Mouse (Mus musculus) right cerebral cortex, adult 18-20 months (tissue): ENCODE measurements at regions not wholly inside any gene's neighbourhood (a gene's known extent, or its start where the extent isn't known, plus 50 kb on each side); places are given as distances from the start of the nearest gene placed in this dataset.

Experiments used
- DNase-seq: peaks from one replicate; pipeline ENCODE4 v3.0.0; 2022; ENCODE audit warnings: mixed read lengths

DNA sequence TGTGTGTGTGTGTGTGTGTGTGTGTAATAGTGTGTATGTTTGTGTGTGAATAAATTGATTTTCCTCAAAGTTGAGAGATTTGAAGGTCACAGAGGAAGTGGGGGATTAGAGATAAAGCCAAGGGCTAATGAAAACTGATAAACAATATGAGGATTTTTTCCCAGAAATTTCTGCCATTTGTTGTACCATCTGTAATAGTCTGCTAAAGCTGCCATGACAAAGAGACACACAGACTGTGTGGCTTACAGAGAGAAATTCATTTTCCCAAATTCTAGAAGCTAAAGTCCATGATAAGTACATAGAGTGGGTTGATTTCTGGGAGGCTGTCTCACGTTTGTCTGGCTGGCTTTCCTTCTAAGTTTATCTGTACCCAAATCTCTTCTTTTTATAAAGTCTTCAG lies 259.6 kb downstream of the Ndufa4 start:
- DNase-seq, result no peak

DNA sequence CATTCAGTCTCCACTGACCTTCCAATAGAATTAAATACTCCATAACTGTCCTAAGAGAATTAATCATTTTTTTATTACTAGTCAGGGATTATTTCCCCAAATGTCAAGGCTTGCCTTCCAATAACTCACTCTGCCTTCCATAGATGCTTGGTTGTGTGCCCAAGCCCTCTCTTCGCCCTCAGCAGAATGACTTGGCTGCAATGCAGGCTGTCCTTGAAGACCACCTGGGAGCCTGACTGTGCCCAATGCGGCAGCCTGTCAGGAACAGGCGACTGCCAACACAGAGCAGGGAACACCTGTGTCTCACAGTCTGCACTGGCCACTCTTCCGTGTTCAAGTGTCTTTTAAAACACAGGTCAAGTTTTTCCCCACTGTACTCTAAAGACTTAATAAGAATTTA lies 294.0 kb downstream of the Ndufa4 start:
- no peak for DNase-seq

DNA sequence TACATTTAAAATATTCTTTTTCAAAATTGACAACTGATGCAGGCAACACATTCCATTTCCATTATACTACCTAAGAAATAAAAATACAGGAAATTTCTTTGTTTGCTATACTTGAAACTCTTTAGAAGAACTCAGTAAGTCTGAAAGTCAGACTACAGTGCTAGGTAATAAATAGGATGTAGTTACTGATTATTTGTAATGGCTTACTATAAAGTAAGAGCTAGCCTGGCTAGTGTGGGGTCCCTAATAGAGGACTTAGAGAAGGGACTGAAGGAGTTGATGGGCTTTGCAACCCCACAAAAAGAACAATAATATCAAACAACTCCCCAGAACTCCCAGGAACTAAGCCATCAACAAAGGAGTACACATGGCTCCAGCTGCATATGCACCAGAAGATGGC lies 299.1 kb downstream of the Ndufa4 start:
- no peak for DNase-seq

DNA sequence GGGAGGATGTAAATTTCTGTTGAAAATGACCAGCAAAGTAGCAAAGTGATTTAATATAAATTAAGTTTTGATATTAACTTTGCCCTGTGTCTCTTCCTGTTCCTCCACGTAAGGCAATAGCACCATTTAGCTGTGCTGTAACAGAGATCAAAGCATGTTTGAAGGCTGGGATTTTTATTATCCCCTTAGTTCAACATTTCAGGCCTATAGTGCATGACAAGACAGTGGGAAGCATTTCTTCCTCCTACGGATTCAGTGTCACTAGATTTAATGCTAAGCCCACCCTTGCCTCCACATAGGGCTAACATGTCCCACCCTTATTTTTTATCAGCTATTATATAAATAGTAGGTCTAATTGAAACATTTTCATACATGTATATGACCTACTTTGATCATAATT lies 299.6 kb downstream of the Ndufa4 start:
- DNase-seq, result no peak

DNA sequence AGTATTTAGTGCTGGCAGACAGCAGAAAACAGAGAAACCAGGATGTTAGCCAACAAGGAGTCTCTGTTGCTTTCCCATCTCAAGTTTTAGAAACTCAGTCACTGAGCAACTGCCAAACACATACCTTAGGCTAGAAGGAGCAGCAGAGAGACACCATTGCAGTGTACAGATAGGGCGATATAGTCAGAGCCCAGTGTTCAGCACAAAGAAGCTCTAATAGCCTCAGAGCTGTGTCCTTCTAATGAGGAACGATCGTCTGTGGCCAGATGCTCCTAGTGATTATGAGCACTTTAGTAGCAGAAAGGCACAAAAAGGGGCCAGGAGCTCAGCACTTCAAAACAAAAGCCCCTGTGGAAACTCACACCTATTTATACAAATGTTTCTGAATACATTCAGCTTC lies 301.2 kb downstream of the Ndufa4 start:
- no peak for DNase-seq

DNA sequence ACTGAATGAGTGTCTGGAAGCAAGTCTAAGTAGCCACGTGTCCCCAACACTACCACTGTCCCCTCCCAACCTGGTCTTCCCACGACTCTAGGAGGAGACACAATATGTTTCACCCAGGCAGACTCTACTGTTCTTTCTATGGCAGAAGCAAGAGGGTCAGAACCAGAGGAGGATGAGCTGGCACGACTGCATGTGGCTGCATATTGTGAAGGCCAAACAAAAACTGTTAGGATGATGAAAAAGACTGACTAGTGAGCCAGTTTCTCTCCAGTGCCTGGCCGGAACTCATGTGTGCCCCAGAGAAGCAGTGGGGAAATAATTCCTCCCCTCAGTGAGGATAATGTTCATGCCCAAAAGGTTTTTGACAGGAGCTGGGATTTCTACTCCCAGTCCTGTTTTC lies 301.8 kb downstream of the Ndufa4 start:
- DNase-seq, result no peak

DNA sequence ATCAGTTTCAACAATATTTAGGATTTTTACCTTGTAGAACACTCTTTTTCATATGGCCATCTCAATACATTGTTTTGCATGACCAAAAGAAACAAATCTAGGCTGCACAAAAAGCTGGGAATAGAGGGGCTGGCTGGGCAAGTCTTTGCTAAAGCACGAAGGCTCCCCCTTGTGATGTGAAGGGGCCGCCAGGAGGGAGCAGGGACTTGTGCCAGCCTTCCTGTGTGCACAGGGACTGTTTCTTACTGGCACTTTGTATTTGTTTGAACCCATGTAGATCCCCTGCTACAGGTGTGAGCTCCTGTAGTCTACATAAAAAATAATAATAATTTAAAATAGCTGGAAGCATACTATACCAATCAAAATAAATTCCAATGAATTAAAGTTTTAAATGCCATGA lies 312.4 kb downstream of the Ndufa4 start:
- DNase-seq, result no peak

DNA sequence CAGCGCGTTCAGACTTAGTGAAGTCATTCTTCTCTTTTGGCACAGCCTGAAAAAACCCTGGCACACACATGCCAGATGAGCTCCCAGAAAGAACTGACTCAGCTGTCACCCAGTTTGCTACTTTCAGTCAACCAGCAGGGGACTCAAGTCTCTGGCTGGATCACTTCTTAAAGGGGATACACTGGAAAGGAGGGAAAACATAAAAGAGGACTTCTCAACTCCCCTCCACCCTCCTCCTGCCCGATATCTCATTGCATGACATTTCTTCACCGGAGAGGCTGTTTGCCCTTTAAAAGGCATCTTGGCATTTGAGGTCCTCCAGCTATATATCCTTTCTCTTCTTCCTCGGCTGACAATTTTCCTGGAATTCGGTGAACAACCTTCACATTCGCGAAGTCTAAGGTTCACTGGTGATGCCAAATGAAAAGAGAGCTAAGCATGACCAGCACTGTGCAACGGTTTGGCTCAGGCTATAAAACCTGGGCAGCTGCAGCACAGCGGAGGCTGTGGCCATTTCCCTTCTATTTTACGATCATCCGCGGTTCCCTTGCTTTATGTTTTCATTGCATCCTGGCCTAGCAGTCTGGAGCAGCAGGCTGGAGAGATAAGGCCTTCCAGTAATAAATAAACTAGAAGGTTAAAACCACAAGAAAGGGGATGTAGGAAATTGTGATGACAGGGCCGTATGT lies 313.6 kb downstream of the Ndufa4 start:
- DNase-seq, result peak; percentile 9

DNA sequence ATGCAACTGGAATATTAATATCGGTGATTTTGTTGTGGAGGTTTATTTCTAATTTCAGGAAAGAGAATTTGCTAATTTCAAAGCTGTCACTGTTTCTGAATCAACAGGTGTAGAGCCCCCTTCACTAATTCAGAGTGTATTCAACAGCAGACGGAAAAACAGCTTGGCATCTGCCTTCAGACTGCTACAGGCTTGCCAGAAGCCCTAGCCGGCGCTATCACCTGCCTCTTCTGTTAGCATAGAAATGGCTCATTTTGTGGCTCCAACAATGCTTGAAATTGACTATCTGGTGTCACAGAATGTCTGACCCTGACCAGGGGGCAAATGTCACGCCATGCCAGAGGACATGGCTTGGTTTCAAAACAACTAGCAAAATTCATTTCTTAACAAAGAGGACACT lies 331.2 kb downstream of the Ndufa4 start:
- no peak for DNase-seq

DNA sequence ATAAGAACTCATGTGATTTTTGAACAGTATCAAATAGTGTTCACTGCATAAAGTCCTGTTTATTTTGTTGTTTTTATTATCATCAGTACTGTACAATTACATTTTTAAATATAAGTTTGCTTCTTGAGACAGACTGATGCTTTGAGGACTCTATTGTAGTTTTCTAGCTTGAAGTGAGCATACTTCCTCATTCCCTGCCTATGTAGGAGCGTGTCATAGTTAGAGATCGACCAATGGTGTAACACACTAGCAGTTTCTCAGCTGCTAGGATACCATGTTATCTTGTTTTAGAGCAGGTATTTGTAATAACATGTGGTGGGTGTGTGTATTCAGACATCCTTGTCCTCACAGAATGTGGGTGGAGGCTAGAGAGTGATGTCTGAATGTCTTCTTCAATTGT lies 342.1 kb downstream of the Ndufa4 start:
- no peak for DNase-seq

DNA sequence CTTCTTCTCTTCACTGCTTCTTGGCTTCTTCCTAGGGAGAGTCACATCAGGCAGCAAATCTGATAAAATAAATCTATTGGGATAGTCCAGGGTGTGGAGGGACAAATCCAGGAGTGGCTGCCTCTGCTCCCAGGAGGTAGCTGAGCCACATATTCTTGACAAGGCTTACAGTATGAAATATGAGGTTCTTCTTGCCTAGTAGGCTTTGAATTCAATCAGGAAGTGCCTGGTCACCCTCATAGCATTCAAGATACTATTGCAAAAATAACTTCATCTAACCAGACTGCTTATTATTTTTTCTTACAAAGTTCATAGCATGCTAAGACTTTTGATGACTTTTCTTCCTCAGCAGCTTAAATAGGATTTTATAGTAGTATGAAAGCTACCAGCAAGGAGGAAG lies 356.8 kb downstream of the Ndufa4 start:
- DNase-seq, result no peak

DNA sequence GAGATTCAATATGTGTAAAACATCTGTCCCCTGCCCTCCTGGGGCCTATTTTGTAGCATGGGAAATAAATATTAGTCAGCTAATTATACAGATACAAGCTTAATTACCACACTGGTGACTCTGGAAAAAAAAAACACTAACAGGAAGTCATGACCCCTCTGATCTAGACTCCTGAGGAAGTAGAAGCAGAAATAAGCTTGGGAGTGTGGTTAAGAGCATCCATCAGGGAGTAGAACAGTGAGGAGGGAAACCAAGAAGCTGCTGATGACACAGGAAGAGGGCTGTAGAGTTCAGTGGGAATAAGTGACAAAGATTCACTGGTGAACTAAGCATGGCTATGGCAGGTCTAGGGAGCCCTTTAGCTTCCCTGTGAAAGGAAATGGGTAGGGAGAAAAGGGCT lies 360.0 kb downstream of the Ndufa4 start:
- DNase-seq, result no peak

DNA sequence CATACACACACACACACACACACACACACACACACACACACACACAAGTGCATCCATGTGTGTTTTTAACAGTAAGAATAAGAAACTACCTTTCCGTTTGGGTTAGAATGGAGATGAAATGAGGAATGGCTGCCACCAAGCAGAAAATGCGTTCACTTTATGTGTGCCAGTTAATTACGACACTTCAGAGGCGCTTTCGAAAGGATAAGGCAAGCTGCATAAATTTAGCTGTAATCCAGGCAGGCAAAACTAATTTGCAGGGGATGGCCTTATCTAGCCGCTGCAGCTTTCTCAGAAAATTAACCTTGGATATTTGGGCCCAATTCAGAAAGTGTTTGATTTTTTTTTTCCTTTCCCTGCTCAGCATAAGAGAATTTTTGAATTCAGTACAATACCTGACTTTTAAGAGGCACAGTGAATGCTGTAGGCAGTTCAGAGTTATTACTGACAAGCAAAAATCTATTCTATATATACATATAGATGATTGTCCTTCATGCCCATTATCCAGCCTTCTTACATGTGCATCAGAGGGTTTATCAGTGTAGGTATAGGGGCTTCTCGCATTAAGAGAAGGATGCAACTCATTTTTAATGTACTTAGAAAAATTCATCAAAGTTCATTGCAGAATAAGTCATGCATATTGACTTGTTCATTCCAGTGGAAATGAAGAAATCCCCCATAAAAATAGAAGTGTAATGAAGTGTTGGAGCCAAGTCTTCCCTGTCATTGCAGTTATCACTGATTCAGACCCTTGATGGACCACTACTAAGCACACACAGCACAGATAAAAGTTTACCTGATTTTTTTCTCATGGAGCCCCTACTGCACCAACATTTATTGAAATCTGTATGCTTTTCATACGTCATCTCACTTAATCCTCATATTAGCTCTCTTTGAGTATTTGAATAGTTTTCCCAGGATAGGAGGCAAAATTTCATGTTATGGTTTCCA lies 372.1 kb downstream of the Ndufa4 start:
- no peak for DNase-seq

DNA sequence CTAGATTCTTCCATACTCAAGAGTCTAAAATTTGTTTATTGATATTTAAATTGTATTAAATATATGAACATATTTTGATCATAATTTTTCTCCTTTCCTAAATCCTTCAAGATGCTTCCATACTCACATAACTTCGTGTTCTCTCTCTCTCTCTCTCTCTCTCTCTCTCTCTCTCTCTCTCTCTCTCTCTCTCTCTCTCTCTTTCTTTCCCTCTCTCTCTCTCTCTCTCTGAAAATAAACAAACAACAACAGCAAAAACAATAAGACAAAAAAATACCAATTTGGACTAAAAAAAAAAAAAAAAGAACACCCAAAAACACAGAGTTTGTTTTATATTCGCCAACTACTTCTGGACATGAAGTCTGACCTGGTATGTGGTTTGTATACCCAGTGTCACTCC lies 404.2 kb downstream of the Ndufa4 start:
- DNase-seq, result no peak

DNA sequence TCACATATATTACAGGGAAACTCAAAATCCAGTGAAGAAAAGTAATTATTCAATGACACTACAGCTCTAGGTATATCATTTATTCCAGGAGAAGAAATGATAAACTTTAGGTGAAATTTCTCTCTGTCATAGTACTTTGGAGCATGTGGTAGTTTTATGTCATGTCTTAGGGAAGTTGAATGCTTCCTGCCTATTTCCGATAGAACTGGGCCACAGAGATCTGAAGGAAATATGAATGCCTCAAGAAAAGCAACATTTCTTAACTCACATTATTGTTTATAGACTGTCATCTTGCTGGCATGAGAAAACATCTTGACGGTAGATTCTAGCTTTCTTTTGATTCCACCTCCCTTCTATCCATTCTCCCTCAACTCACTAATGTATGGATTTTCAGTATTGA lies 412.9 kb downstream of the Ndufa4 start:
- DNase-seq, result no peak

DNA sequence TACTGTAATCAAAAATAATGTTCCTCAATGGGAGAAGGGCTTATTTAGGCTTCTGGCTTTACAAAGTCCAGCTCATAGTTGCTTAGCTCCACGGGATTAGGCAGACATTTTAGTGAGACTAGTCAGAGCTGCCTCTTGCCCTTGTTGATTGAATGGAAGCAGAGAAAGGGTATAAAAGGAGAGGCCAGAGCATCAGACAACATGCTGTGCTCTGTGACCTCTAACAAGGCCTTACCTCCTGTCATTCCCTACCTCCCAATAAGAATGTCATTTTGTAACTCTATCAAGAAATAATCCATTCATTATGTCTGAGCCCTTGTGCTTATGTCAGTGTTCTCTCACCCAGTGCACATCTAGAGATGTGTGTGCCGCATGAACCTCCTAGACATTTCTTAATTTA lies 430.3 kb downstream of the Ndufa4 start:
- DNase-seq, result no peak
